Mouse (Mus musculus) stomach, embryonic 16.5 days (tissue): ENCODE data around the gene Ssbp4. TPM values are rescaled to one million over a fixed set of nuclear protein-coding genes. Genes with fewer than 3 reads are reported as not detected.
A peak's percentile ranks its signal among the peaks of the same experiment; 100 is the strongest.
"Not testable (repeated sequence)": the region's sequence is repeated elsewhere in the genome, so short reads cannot be mapped to it uniquely, and the experiment has no call there.

ENCODE experiments used
- ATAC-seq: fragments of 200-750 bp; cut with Nextera tagmentation; 2 replicates; pipeline ENCODE4 v1.8.0; 2017; ENCODE audit warnings: moderate number of reproducible peaks, moderate TSS enrichment; ENCODE audit not compliant: insufficient read depth, low FRiP score
- H3K27ac ChIP-seq: fragments of 300-500 bp; sonication (generic); 2 replicates; pipeline ENCODE4 v1.5.1; 2014; ENCODE audit warnings: low read length
- H3K27me3 ChIP-seq: fragments of 300-500 bp; sonication (generic); 2 replicates; pipeline ENCODE4 v1.6.1; 2014; ENCODE audit warnings: low read length, control low read depth, mixed read lengths; ENCODE audit not compliant: control insufficient read depth, insufficient read depth
- H3K36me3 ChIP-seq: fragments of 300-500 bp; sonication (generic); 2 replicates; pipeline ENCODE4 v1.6.1; 2014; ENCODE audit warnings: low read length; ENCODE audit not compliant: control insufficient read depth, insufficient read depth
- H3K4me1 ChIP-seq: fragments of 300-500 bp; sonication (generic); 2 replicates; pipeline ENCODE4 v1.6.1; 2014; ENCODE audit warnings: low read length, control low read depth, mixed read lengths; ENCODE audit not compliant: control insufficient read depth, insufficient read depth
- H3K4me2 ChIP-seq: fragments of 300-500 bp; sonication (generic); 2 replicates; pipeline ENCODE4 v1.6.1; 2014; ENCODE audit warnings: low read depth, low read length, mixed read lengths
- H3K4me3 ChIP-seq: fragments of 300-500 bp; sonication (generic); replicated peaks from 2 replicates; pipeline ENCODE4 v1.5.1; 2014; ENCODE audit warnings: mild to moderate bottlenecking, low read length
- H3K9ac ChIP-seq: fragments of 300-500 bp; sonication (generic); 2 replicates; pipeline ENCODE4 v1.6.1; 2014; ENCODE audit warnings: low read length
- H3K9me3 ChIP-seq: fragments of 300-500 bp; sonication (generic); replicated peaks from 2 replicates; pipeline ENCODE4 v1.6.1; 2016; ENCODE audit warnings: low read length, control low read depth; ENCODE audit not compliant: control insufficient read depth
- WGBS: fragments of 180-500 bp; shearing (Covaris S2); extraction: QIAGEN DNeasy Blood & Tissue Kit; methylation state at CpG from one replicate; pipeline ENCODE4 v1.1.7; 2014; 5-methylcytosine and 5-hydroxymethylcytosine counted together
- polyA plus RNA-seq: library from polyadenylated mRNA; unstranded; fragments of >200 nt; fragmentation: Nextera tagmentation; extraction: Ambion mirVana; gene quantifications from 2 replicates; pipeline ENCODE4 v1.2.1, GENCODE M21; 2015

Gene Ssbp4
- polyA plus RNA-seq, 1 experiment from 2014 or later: 68.3 TPM

DNA sequence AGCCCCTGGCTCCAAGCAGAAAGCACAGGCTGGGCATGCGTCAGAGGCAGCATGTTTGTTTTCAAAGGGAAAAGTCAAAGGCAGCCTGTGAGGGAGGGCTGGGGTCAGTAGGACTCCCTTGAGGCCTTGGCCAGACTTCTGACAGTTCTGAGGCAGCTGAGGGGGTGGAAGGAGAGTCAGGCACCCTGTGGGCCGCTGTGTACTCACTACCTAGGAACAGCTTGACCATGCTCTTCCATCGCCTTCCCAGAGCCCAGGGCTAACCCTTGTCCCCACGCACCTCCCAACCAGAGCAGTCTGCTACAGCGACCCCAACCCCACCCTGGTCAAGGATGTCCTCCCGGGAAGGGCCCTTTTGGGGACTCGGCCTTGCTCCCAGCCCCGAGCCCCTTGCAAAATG is 15.5 kb downstream of the Ssbp4 start:
- H3K4me2 ChIP-seq: peak overlapping the region; percentile 99
- H3K9ac ChIP-seq: peak overlapping the region; percentile 70; the same call in 1 of the 2 replicates
- H3K4me1 ChIP-seq: peaks cover 40% of the 10 kb centered on the region
- no peaks in the 10 kb centered on the region for H3K9me3 ChIP-seq
- 0 out of 2 replicates have a peak, but pooled peaks cover 13% of the 10 kb centered on the region for H3K36me3 ChIP-seq
- H3K4me3 ChIP-seq: peak overlapping the region; percentile 55; the same call in 1 of the 2 replicates
- H3K27ac ChIP-seq: peak overlapping the region; percentile 86
- no peaks in the 10 kb centered on the region for H3K27me3 ChIP-seq
- no peak for ATAC-seq
- 41% methylated on average over 8 of the region's 8 CpGs for WGBS

DNA sequence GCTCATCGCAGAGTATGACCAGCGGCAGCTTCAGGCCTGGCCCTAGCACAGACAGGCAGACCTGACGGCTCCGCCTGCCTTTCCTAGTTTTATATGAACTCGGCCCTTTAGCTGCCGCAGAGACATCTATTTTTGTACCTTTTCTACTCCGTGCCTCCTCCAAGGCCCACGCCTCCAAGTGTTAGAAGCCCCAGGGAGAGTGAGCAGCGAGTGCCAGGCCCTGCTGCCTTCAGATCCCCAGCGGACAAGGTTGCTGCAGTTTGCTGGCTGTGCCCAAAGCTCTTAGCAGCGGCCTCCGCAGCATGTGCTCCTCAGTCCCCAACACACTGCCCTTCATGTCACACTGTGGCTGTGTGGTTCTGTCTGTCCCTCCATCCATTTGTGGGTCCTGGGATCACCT is 17.1 kb downstream of the Ssbp4 start:
- Histone ChIP-seq H3K9me3 (no peaks in the 10 kb centered on the region), H3K4me2 (no peak overlapping the region), H3K9ac (no peak overlapping the region), H3K4me3 (no peak overlapping the region), H3K27ac (no peak overlapping the region), H3K4me1 (peaks cover 24% of the 10 kb centered on the region), H3K36me3 (0 out of 2 replicates have a peak, but pooled peaks cover 11% of the 10 kb centered on the region), H3K27me3 (no peaks in the 10 kb centered on the region)
- ATAC-seq: no peak
- WGBS: 86% methylated on average over 12 of the region's 12 CpGs

DNA sequence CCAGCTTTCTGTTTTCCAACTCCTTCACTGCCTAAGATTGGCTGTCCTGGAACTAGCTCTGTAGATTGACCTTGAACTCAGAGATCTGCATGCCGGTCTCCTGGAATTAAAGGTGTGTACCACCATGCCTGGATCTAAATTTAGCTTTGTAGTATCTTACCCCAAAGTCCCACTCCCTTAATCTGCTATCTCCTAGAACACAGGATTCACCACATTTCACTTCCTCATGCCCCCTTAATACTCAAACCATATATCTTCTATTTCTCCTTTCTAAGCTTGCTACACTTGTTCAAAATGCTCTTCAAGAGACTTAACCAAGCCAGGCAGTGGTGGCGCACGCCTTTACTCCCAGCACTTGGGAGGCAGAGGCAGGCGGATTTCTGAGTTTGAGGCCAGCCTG is 20.7 kb downstream of the Ssbp4 start:
- 0 out of 2 replicates have a peak, but pooled peaks cover 12% of the 10 kb centered on the region for H3K36me3 ChIP-seq
- H3K4me3 ChIP-seq, H3K4me1 ChIP-seq, H3K27me3 ChIP-seq, H3K9me3 ChIP-seq, H3K27ac ChIP-seq, H3K4me2 ChIP-seq, H3K9ac ChIP-seq, ATAC-seq: not testable (repeated sequence)
- WGBS: 83% methylated on average over 4 of the region's 4 CpGs

DNA sequence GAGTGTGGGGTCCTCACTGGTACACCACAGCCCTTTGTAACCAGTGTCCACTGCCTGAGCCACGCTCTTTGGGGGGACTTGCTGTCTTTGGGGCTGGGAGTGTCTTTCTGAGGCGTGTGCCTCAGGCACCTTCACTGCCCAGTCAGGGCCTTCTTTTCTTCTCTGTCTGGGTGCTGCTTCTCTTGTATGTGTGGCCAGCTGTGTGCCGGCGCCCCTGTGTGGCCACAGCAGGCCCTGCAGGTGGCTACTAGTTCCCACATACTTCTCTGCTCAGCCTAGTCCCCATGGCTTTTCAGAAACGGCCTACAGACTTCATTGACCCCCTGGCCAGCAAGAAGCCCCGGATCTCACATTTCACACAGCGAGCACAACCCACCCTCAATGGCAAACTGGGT is 23.4 kb downstream of the Ssbp4 start:
- Histone ChIP-seq H3K4me2 (no peak overlapping the region), H3K9me3 (no peaks in the 10 kb centered on the region), H3K4me1 (no peaks in the 10 kb centered on the region), H3K36me3 (peaks cover 23% of the 10 kb centered on the region), H3K9ac (no peak overlapping the region), H3K4me3 (no peak overlapping the region), H3K27ac (no peak overlapping the region), H3K27me3 (no peaks in the 10 kb centered on the region)
- 47% methylated on average over 7 of the region's 7 CpGs for WGBS
- ATAC-seq: peak; percentile 28; the same call in 1 of the 2 replicates

DNA sequence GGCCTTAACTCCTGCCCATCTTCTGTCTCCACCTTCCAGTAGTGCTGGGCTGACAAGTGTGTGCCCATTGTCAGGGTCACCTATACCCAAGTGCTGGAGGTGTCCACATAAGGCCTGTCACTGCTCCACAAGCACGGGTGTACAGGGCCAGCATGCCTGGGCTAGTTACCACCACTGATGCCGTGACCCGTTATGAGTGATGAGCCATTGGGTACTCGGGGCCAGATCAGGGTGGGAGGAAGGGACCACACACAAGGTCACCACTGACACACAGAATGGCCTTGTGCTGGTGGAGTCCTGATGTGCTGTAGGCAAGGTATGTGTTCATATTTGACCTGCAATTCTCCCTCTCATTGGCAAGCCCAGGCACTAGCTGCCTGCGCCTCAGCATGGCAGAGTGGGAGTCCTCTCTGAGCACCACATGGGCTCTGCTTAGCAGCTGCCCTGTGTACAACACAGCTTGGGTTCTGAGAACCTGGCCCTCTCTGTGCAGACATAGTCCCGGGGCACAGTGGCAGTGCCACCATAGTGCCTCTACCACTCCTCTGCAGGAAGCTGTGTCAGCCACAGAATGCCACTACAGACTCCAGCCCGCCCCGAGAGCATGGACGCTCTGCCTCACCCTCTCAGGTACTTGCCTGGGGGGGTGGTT is 23.9 kb downstream of the Ssbp4 start:
- Histone ChIP-seq H3K9ac (no peak overlapping the region), H3K27ac (no peak overlapping the region), H3K4me2 (no peak overlapping the region), H3K27me3 (no peaks in the 10 kb centered on the region), H3K9me3 (no peaks in the 10 kb centered on the region), H3K4me1 (no peaks in the 10 kb centered on the region), H3K4me3 (no peak overlapping the region), H3K36me3 (peaks cover 22% of the 10 kb centered on the region)
- WGBS: 86% methylated on average over 9 of the region's 9 CpGs
- no peak for ATAC-seq

DNA sequence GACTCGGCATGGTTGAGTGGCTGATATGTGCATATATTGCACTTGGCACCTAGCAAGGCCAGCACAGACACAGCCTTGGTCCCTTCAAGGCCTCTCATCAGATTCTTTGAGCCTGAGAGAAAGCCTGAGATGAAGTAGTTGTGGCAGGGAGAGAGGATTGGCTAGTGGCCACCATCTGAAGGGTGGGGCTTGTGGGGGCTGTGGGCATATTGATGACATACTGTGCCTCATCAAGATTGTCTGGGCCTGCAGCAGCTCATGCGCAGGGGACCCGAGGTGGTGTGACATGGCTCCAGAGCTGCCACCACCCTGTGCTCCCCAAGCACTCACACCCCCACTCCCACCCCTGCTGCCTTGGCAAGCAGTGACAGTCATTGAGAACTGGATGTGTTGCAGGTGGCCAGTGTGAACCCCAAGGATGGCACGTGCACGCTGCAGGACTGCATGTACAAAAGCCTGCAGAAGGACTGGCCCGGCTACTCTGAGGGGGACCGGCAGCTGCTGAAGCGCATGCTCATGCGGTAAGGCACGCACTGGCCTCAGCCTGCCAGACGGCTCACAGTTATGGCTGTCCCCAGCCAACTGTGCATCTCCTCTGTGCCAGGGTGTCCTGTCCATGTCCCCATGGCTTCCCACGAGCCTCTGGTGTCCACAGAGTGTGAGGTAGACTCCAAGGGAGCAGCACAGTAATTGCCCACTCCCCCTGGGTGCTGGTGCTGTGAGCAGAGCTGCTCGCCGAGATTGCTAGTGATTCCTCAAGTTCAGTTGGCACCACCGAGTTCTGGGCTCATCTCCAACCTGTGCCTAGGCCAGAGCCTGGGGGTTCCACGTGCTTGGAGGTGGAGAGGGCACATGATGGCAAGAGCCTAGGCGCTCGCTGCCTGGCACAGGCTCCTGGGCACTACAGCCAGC is 24.9 kb downstream of the Ssbp4 start:
- no peaks in the 10 kb centered on the region for H3K9me3 ChIP-seq
- 91% methylated on average over 18 of the region's 18 CpGs for WGBS
- no peak overlapping the region for H3K4me2 ChIP-seq
- H3K9ac ChIP-seq: no peak overlapping the region
- no peak overlapping the region for H3K4me3 ChIP-seq
- no peaks in the 10 kb centered on the region for H3K4me1 ChIP-seq
- H3K27ac ChIP-seq: no peak overlapping the region
- no peaks in the 10 kb centered on the region for H3K27me3 ChIP-seq
- peaks cover 20% of the 10 kb centered on the region for H3K36me3 ChIP-seq
- no peak for ATAC-seq

DNA sequence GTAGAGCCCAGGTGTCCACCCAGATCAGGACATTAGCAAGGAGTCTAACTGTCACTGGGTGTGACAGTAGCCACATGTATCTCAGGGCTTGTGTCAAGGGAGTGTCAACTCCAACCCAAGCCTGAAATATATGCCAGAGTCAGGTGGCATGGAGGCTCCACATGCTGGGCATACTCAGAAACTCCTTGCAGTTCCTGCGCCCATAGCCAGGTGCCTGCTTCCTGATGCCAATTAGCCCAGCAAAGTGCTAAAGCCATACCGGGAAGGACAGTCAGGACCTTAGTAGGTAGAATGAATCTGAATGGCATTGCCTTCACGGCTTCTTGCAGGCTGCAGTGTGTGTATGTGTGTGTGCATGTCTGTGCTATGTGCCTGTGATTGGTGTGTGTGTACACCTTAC is 31.5 kb downstream of the Ssbp4 start:
- Histone ChIP-seq H3K27me3 (no peaks in the 10 kb centered on the region), H3K4me2 (no peak overlapping the region), H3K4me1 (no peaks in the 10 kb centered on the region), H3K27ac (no peak overlapping the region), H3K9ac (no peak overlapping the region), H3K36me3 (peaks cover 13% of the 10 kb centered on the region), H3K9me3 (no peaks in the 10 kb centered on the region), H3K4me3 (no peak overlapping the region)
- ATAC-seq: no peak
- WGBS: 92% methylated on average over 3 of the region's 3 CpGs

DNA sequence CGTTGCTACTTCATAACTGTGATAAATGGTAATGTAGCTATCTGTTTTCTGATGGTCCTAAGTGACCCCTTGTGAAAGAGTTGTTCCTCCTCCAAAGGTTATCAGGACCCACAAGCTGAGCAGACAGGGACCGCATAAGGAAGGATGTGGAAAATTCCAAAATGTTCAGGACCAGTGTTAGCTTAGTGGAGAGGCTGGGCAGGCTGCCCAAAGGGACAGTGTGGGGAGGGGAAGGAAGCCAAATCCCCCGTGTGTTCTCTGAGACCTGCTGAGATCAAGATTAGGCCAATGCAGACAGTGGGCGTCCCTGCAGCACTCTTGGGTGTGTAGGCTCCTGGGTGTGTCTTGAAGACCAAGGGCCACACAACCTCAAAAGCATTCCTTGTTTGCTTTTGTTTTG is 33.8 kb downstream of the Ssbp4 start:
- Histone ChIP-seq H3K4me2 (no peak overlapping the region), H3K4me3 (no peak overlapping the region), H3K9ac (no peak overlapping the region), H3K27me3 (no peaks in the 10 kb centered on the region), H3K36me3 (peaks cover 4% of the 10 kb centered on the region; the same call in 1 of the 2 replicates), H3K4me1 (no peaks in the 10 kb centered on the region), H3K9me3 (no peaks in the 10 kb centered on the region), H3K27ac (no peak overlapping the region)
- ATAC-seq: no peak
- WGBS: 61% methylated on average over 4 of the region's 4 CpGs

DNA sequence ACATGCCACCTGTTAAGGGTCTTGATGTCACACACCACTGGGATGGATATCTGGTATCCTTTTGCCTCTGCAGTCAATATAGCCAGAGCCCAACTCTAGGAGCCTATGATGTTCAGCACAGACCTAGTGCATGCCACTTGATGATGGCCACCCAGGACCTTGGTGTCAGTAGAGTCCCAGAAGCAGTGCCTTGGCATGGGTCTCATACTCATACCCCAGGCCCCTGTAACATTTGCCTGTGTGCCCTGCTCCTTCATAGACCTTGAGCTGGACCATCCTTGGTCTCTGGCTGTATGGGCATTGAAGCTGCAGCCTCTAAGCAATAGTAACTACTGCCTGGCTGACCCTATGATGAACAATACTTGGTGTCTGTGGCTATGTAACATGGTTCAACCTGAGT is 34.4 kb downstream of the Ssbp4 start:
- Histone ChIP-seq H3K4me3 (no peak overlapping the region), H3K4me1 (no peaks in the 10 kb centered on the region), H3K27ac (no peak overlapping the region), H3K36me3 (peaks cover 4% of the 10 kb centered on the region; the same call in 1 of the 2 replicates), H3K9ac (no peak overlapping the region), H3K4me2 (no peak overlapping the region), H3K9me3 (no peaks in the 10 kb centered on the region), H3K27me3 (no peaks in the 10 kb centered on the region)
- ATAC-seq: no peak
